Mouse (Mus musculus) liver, embryonic 11.5 days (tissue): ENCODE data around the gene Fgfr2. TPM values are rescaled to one million over a fixed set of nuclear protein-coding genes. Genes with fewer than 3 reads are reported as not detected.
A peak's percentile ranks its signal among the peaks of the same experiment; 100 is the strongest.

Experiments used
- ATAC-seq: fragments of 200-750 bp; cut with Nextera tagmentation; replicated peaks from 2 replicates; pipeline ENCODE4 v1.8.0; 2017; ENCODE audit warnings: moderate number of reproducible peaks, mild to moderate bottlenecking, moderate TSS enrichment, moderate library complexity; ENCODE audit not compliant: low FRiP score
- DNase-seq: peaks from one replicate; pipeline ENCODE4 v3.0.0-alpha.2; 2017; ENCODE audit warnings: low spot score
- H3K27ac ChIP-seq: fragments of 300-500 bp; sonication (generic); 2 replicates; pipeline ENCODE4 v1.5.1; 2014; ENCODE audit warnings: mild to moderate bottlenecking, low read depth, low read length, control low read depth
- H3K27me3 ChIP-seq: fragments of 300-500 bp; sonication (generic); replicated peaks from 2 replicates; pipeline ENCODE4 v1.6.1; 2014; ENCODE audit warnings: low read length, mixed read lengths; ENCODE audit not compliant: control insufficient read depth, insufficient read depth
- H3K36me3 ChIP-seq: fragments of 300-500 bp; sonication (generic); 2 replicates; pipeline ENCODE4 v1.6.1; 2014; ENCODE audit warnings: mild to moderate bottlenecking, low read length, moderate library complexity, mixed read lengths; ENCODE audit not compliant: control insufficient read depth, insufficient read depth
- H3K4me1 ChIP-seq: fragments of 300-500 bp; sonication (generic); replicated peaks from 2 replicates; pipeline ENCODE4 v1.6.1; 2014; ENCODE audit warnings: low read length, mixed read lengths; ENCODE audit not compliant: control insufficient read depth, insufficient read depth
- H3K4me2 ChIP-seq: fragments of 300-500 bp; sonication (generic); 2 replicates; pipeline ENCODE4 v1.6.1; 2014; ENCODE audit warnings: mild to moderate bottlenecking, control low read depth, moderate library complexity
- H3K4me3 ChIP-seq: fragments of 300-500 bp; sonication (generic); 2 replicates; pipeline ENCODE4 v1.5.1; 2014; ENCODE audit warnings: low read depth, low read length, control low read depth
- H3K9ac ChIP-seq: fragments of 300-500 bp; sonication (generic); 2 replicates; pipeline ENCODE4 v1.6.1; 2014; ENCODE audit warnings: low read depth, low read length, control low read depth
- H3K9me3 ChIP-seq: fragments of 300-500 bp; sonication (generic); 2 replicates; pipeline ENCODE4 v1.6.1; 2016; ENCODE audit warnings: low read length, inconsistent platforms, mixed read lengths; ENCODE audit not compliant: control insufficient read depth
- WGBS: fragments of 180-500 bp; shearing (Covaris S2); extraction: QIAGEN DNeasy Blood & Tissue Kit; methylation state at CpG from one replicate; pipeline ENCODE4 v1.1.7; 2014; 5-methylcytosine and 5-hydroxymethylcytosine counted together
- polyA plus RNA-seq: library from polyadenylated mRNA; unstranded; fragments of >200 nt; fragmentation: Nextera tagmentation; extraction: Ambion mirVana; gene quantifications from 2 replicates; pipeline ENCODE4 v1.2.1, GENCODE M21; 2014

Fgfr2 gene
- polyA plus RNA-seq, 1 experiment from 2014 or later: 32.6 TPM

DNA sequence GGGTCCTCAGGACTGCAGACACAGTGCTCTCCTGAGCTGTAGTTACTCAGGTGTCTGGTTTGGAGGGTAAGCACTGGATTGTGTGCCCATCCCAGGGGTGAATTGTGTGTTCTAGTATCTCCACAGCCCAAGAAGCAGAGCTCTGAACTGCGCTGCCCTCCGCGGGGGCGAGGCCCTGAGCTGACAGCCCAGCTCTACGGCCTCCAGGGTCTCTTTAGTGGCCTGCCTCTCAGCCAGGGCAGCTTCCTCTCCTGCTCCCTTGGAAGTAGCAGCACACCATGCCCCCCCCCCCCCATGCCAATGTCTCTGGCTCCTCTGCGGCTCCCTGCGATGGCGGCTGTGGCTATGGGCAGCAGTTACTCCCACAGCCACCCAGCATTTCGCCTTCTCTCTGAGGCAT is 411.6 kb downstream of the Fgfr2 start:
- ATAC-seq (no peak), DNase-seq (no peak)
- H3K4me2 ChIP-seq: peak overlapping the region; percentile 29; the same call in 1 of the 2 replicates
- no peaks in the 10 kb centered on the region for H3K27me3 ChIP-seq
- WGBS: 79% methylated on average over 9 of the region's 9 CpGs
- H3K36me3 ChIP-seq: peaks cover 2% of the 10 kb centered on the region; the same call in 1 of the 2 replicates
- peak overlapping the region; percentile 4; the same call in 1 of the 2 replicates for H3K27ac ChIP-seq
- H3K4me1 ChIP-seq: peaks cover 22% of the 10 kb centered on the region
- no peaks in the 10 kb centered on the region for H3K9me3 ChIP-seq
- H3K4me3 ChIP-seq: no peak overlapping the region
- H3K9ac ChIP-seq: no peak overlapping the region

DNA sequence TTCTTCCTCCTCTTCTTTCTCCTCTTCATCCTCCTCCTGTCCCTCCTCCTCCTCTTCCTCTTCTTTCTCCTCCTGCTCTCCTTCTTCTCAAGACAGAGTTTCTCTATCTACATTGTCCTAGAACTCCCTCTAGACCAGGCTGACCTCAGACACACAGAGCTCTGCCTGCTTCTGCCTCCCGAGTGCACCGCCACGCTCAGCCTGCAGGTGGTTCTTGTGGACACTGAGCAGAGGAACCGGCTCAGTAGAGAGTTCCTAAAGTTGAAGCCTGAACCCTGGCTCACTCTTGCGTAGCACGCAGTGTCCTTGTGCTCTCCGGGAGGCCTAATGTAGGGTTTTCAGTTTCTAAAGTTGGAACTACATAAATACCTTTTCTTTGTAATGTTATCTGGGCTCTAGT is 418.0 kb downstream of the Fgfr2 start:
- no peak overlapping the region for H3K4me2 ChIP-seq
- 0 out of 2 replicates have a peak, but pooled peaks have one; percentile 21 for ATAC-seq
- DNase-seq: no peak
- H3K4me1 ChIP-seq: 0 out of 2 replicates have a peak, but pooled peaks cover 3% of the 10 kb centered on the region
- H3K9me3 ChIP-seq: no peaks in the 10 kb centered on the region
- H3K9ac ChIP-seq: no peak overlapping the region
- H3K27me3 ChIP-seq: no peaks in the 10 kb centered on the region
- H3K27ac ChIP-seq: no peak overlapping the region
- 85% methylated on average over 7 of the region's 7 CpGs for WGBS
- H3K4me3 ChIP-seq: no peak overlapping the region
- H3K36me3 ChIP-seq: no peaks in the 10 kb centered on the region

DNA sequence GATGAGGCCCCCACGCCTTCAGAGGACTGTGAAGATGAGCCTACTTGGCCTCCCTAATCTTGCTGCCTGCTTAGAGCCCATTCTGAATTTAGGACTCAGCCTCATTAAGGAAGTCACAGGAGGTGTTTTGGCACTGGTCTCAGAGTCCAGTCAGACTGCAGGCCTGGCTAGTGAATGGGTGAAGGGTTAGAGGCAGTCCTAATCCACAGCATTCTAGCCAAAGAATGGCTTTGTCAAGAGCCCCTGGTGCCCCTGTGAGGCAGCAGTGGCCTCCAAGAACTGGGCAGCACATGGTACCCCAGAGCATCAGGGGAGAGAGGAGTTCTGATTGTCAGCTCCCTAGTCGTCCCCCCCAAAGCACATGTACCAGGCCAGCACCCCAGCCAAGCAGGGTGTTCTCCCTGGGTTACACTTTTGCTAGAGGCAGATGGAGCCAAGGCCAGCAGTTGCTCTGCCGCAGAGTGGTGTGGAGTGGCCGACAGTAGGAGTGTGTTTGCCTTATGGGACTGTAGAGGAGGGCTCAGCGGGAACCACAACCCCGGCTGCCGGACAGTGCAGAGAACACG is 418.8 kb downstream of the Fgfr2 start:
- 85% methylated on average over 8 of the region's 8 CpGs for WGBS
- 0 out of 2 replicates have a peak, but pooled peaks cover 3% of the 10 kb centered on the region for H3K4me1 ChIP-seq
- no peak overlapping the region for H3K4me2 ChIP-seq
- no peaks in the 10 kb centered on the region for H3K27me3 ChIP-seq
- no peaks in the 10 kb centered on the region for H3K9me3 ChIP-seq
- no peak overlapping the region for H3K27ac ChIP-seq
- no peak for ATAC-seq
- H3K36me3 ChIP-seq: no peaks in the 10 kb centered on the region
- no peak overlapping the region for H3K4me3 ChIP-seq
- DNase-seq: no peak
- H3K9ac ChIP-seq: no peak overlapping the region

DNA sequence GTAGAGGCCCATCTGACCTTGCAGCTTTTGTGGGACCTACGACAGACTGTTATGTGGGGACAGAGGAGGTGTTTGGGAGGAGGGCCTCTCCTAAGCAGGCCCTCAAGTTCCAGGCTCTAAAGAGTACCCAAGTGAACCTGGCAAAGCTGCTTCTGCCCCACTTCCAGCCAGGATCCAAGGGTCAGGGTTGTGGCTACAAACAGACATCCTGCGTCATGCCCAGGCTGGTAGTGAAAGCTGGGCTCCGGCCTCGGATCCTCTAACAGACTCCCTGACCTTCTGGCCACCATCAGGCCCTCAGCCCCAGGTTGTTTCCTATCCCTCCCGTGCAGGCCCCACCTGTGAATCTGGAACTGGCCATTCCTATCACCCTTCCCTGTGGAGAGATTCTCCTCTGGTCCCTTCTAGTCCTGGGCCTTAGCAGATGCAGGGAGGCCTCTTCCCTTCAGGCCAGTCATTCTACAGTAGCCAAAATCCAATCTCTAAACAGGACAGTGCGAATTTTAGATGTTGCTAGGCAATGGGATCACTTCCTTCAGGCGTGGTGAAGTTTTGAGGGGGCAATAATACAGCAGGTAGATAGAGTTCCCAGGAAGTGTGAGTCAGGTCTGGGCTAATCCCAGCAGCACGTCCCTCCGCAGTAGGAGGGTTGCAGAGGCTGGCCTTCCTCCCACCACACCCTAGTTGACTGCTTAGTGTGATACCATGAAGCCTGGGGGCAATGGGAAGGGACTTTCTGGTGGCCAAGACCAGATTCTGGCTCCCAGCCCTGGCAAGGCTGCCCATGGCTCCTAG is 419.4 kb downstream of the Fgfr2 start:
- DNase-seq: no peak
- 82% methylated on average over 9 of the region's 9 CpGs for WGBS
- ATAC-seq: no peak

DNA sequence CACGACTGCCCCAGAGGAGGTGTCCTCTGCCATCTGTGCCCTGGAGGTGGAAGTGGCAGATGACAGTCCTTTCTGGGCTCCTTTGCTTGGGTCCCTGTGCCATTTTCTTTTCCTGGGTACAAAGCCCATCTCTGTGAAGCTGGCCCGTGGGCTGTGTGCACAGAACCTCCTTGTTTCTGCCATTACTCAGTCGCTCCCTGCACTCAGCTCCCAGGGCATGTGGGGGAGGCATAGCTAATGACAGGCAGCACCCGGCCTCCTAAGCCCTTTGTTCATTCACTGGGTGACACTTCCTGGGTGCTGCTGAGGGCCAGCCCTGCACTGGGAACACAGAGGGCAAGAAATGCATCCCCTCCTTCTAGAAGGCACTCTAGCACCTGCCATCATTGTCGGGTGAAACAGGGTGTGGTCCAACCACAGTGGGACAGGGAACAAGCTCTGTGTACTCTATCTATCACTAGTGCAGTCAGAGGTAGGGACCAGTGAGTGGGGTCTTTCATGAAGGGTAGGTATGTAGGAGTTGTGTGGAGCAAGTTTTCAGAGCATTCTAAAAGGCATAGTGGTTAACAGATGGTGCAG is 420.6 kb downstream of the Fgfr2 start:
- Histone ChIP-seq H3K4me1 (0 out of 2 replicates have a peak, but pooled peaks cover 3% of the 10 kb centered on the region), H3K4me2 (no peak overlapping the region), H3K36me3 (no peaks in the 10 kb centered on the region), H3K4me3 (no peak overlapping the region), H3K27me3 (no peaks in the 10 kb centered on the region), H3K9me3 (no peaks in the 10 kb centered on the region), H3K9ac (no peak overlapping the region), H3K27ac (no peak overlapping the region)
- 64% methylated on average over 5 of the region's 5 CpGs for WGBS
- ATAC-seq: no peak
- no peak for DNase-seq

More for the DNA sequence above, 419.4 kb downstream of the Fgfr2 start:
- Histone ChIP-seq H3K27me3 (no peaks in the 10 kb centered on the region), H3K4me1 (0 out of 2 replicates have a peak, but pooled peaks cover 3% of the 10 kb centered on the region), H3K4me2 (no peak overlapping the region), H3K9me3 (no peaks in the 10 kb centered on the region), H3K4me3 (no peak overlapping the region), H3K9ac (no peak overlapping the region), H3K36me3 (no peaks in the 10 kb centered on the region), H3K27ac (no peak overlapping the region)

DNA sequence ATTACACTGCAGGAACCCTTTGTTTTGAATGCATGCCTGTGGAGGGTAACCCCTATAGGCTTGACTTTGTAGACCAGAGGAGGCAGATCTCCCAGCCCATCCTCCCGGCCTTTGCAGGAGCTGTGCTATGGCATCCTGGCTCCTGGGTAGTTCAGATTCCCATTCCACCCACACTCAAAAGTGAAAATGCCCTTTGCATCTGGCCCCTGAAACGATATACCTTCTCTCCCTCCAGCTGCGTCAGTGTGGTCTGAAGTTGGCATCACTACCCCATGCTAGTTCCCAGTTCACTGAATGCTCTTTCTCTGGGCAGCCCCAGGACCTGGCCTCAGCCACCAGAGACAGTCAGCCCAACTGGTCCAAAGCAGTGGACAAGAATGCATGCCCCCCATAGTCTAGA is 421.1 kb downstream of the Fgfr2 start:
- no peak overlapping the region for H3K4me3 ChIP-seq
- H3K4me1 ChIP-seq: 0 out of 2 replicates have a peak, but pooled peaks cover 3% of the 10 kb centered on the region
- no peak for DNase-seq
- H3K27ac ChIP-seq: no peak overlapping the region
- WGBS: 82% methylated on average over 3 of the region's 3 CpGs
- H3K27me3 ChIP-seq: no peaks in the 10 kb centered on the region
- no peak for ATAC-seq
- H3K4me2 ChIP-seq: no peak overlapping the region
- no peak overlapping the region for H3K9ac ChIP-seq
- H3K36me3 ChIP-seq: no peaks in the 10 kb centered on the region
- H3K9me3 ChIP-seq: no peaks in the 10 kb centered on the region

DNA sequence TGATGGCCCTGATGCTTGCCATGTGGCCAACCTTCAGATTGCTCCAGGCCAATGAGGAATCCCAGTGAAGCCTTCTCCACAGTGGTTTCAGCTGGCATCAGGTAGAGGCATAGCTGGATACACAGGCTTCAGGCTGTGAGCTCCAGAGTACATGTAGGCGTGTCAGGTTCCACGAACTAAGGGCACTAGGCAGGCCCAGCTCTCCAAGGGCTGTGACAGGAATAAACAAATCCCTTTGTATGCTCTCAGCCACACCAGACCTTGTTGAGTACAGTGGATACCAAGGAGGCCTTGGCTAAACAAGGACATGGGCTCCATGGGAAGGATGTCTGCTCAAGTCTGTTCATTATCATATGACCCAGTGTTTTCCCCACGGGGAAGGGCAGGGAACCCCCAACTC is 421.7 kb downstream of the Fgfr2 start:
- no peaks in the 10 kb centered on the region for H3K36me3 ChIP-seq
- H3K9ac ChIP-seq: no peak overlapping the region
- no peak overlapping the region for H3K27ac ChIP-seq
- no peak overlapping the region for H3K4me2 ChIP-seq
- no peaks in the 10 kb centered on the region for H3K9me3 ChIP-seq
- WGBS: 83% methylated on average over 3 of the region's 3 CpGs
- no peak overlapping the region for H3K4me3 ChIP-seq
- 0 out of 2 replicates have a peak, but pooled peaks cover 3% of the 10 kb centered on the region for H3K4me1 ChIP-seq
- no peak for ATAC-seq
- DNase-seq: no peak
- no peaks in the 10 kb centered on the region for H3K27me3 ChIP-seq

DNA sequence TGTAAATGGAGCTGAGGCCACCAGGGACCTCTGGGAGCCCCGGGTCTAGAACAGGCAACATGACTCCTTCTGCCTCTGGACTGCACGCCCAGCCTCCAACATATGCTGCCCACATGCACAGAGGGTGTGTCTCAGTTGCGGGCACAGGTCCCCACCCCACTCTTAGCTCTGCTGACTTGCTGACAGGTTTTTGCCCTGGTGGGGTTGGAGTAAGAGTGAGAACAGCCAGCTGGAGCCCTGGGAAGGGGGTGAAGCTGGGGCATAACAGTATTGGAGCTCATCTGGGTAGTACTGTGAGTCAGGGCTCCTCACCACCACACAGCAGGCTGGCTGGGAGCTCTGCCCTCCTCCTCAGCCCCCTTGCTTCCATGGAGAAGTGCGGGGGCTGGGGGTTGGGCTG is 423.0 kb downstream of the Fgfr2 start:
- Histone ChIP-seq H3K36me3 (no peaks in the 10 kb centered on the region), H3K4me2 (no peak overlapping the region), H3K4me3 (no peak overlapping the region), H3K27ac (no peak overlapping the region), H3K9me3 (no peaks in the 10 kb centered on the region), H3K27me3 (no peaks in the 10 kb centered on the region), H3K9ac (no peak overlapping the region), H3K4me1 (0 out of 2 replicates have a peak, but pooled peaks cover 3% of the 10 kb centered on the region)
- ATAC-seq (no peak), DNase-seq (no peak)
- WGBS: 69% methylated on average over 4 of the region's 4 CpGs
